Mouse (Mus musculus): ENCODE results near the gene Pafah1b2.
A peak's percentile ranks its signal among the peaks of the same experiment; 100 is the strongest.

The Pafah1b2 gene

GRCm38 (mm10) chr9:46012091-46013008 is at the start of gene Pafah1b2, which contains the start of gene Sik3:
TSS of gene Pafah1b2 (minus strand) at chr9:46012690.
TSS of gene Sik3 (plus strand) at chr9:46012820.
- peak; percentile 93 for DNase-seq

- DNase-seq, result no peak
Observed at GRCm38 (mm10) chr9:46061696-46062425, 49.4 kb upstream of the Pafah1b2 start.

- DNase-seq, result no peak
Observed at GRCm38 (mm10) chr9:46060249-46060648, 47.8 kb upstream of the Pafah1b2 start.

GRCm38 (mm10) chr9:46058065-46058464 is 45.6 kb upstream of the Pafah1b2 start:
- DNase-seq, result no peak

GRCm38 (mm10) chr9:46053014-46053666 is 40.6 kb upstream of the Pafah1b2 start:
- DNase-seq, result no peak

- DNase-seq, result no peak
Observed at GRCm38 (mm10) chr9:46050203-46050602, 37.7 kb upstream of the Pafah1b2 start.

GRCm38 (mm10) chr9:46049525-46049924 is 37.0 kb upstream of the Pafah1b2 start:
- DNase-seq, result no peak

GRCm38 (mm10) chr9:46046724-46047517 is 34.4 kb upstream of the Pafah1b2 start:
- DNase-seq, result no peak

GRCm38 (mm10) chr9:46043626-46044025 is 31.1 kb upstream of the Pafah1b2 start:
- no peak for DNase-seq

- DNase-seq, result no peak
Observed at GRCm38 (mm10) chr9:46042387-46042786, 29.9 kb upstream of the Pafah1b2 start.

- no peak for DNase-seq
Observed at GRCm38 (mm10) chr9:46041186-46041585, 28.7 kb upstream of the Pafah1b2 start.

- DNase-seq, result no peak
Observed at GRCm38 (mm10) chr9:46038786-46039185, 26.3 kb upstream of the Pafah1b2 start.

GRCm38 (mm10) chr9:46036881-46037280 is 24.4 kb upstream of the Pafah1b2 start:
- no peak for DNase-seq

GRCm38 (mm10) chr9:46035290-46035871 is 22.9 kb upstream of the Pafah1b2 start:
- no peak for DNase-seq

GRCm38 (mm10) chr9:46033862-46034261 is 21.4 kb upstream of the Pafah1b2 start:
- no peak for DNase-seq

- DNase-seq, result no peak
Observed at GRCm38 (mm10) chr9:46033058-46033457, 20.6 kb upstream of the Pafah1b2 start.

- no peak for DNase-seq
Observed at GRCm38 (mm10) chr9:46032190-46032589, 19.7 kb upstream of the Pafah1b2 start.

- DNase-seq, result no peak
Observed at GRCm38 (mm10) chr9:46030968-46031367, 18.5 kb upstream of the Pafah1b2 start.

- DNase-seq, result no peak
Observed at GRCm38 (mm10) chr9:46030184-46030583, 17.7 kb upstream of the Pafah1b2 start.

- no peak for DNase-seq
Observed at GRCm38 (mm10) chr9:46029534-46029933, 17.0 kb upstream of the Pafah1b2 start.

- no peak for DNase-seq
Observed at GRCm38 (mm10) chr9:46027994-46028393, 15.5 kb upstream of the Pafah1b2 start.
